Mouse (Mus musculus) liver, embryonic 15.5 days (tissue): Measurements from ENCODE around the gene Ntng1. TPM values are rescaled to one million over a fixed set of nuclear protein-coding genes. Genes with fewer than 3 reads are reported as not detected.

ENCODE experiments used
- ATAC-seq: fragments of 200-750 bp; cut with Nextera tagmentation; 2 replicates; pipeline ENCODE4 v1.8.0; 2017; ENCODE audit warnings: moderate number of reproducible peaks, mild to moderate bottlenecking, moderate library complexity; ENCODE audit not compliant: insufficient read depth
- H3K27ac ChIP-seq: fragments of 300-500 bp; sonication (generic); replicated peaks from 2 replicates; pipeline ENCODE4 v1.5.1; 2015; ENCODE audit warnings: mild to moderate bottlenecking, inconsistent platforms
- H3K27me3 ChIP-seq: fragments of 300-500 bp; sonication (generic); 2 replicates; pipeline ENCODE4 v1.6.1; 2015; ENCODE audit warnings: mild to moderate bottlenecking, inconsistent platforms
- H3K36me3 ChIP-seq: fragments of 300-500 bp; sonication (generic); replicated peaks from 2 replicates; pipeline ENCODE4 v1.6.1; 2015; ENCODE audit warnings: moderate library complexity, mild to moderate bottlenecking, inconsistent platforms
- H3K4me1 ChIP-seq: fragments of 300-500 bp; sonication (generic); replicated peaks from 2 replicates; pipeline ENCODE4 v1.6.1; 2015; ENCODE audit warnings: inconsistent platforms
- H3K4me2 ChIP-seq: fragments of 300-500 bp; sonication (generic); 2 replicates; pipeline ENCODE4 v1.6.1; 2015; ENCODE audit warnings: moderate library complexity, mild to moderate bottlenecking, inconsistent platforms
- H3K4me3 ChIP-seq: fragments of 300-500 bp; sonication (generic); replicated peaks from 2 replicates; pipeline ENCODE4 v1.5.1; 2015; ENCODE audit warnings: mild to moderate bottlenecking, inconsistent platforms
- H3K9ac ChIP-seq: fragments of 300-500 bp; sonication (generic); 2 replicates; pipeline ENCODE4 v1.6.1; 2015; ENCODE audit warnings: moderate library complexity, mild to moderate bottlenecking, inconsistent platforms
- H3K9me3 ChIP-seq: fragments of 300-500 bp; sonication (generic); replicated peaks from 2 replicates; pipeline ENCODE4 v1.6.1; 2016; ENCODE audit warnings: inconsistent platforms
- WGBS: fragments of 180-500 bp; shearing (Covaris S2); methylation state at CpG from one replicate; pipeline ENCODE4 v1.1.7; 2015; ENCODE audit warnings: mixed read lengths; ENCODE audit not compliant: insufficient replicate concordance; 5-methylcytosine and 5-hydroxymethylcytosine counted together
- polyA plus RNA-seq: library from polyadenylated mRNA; unstranded; fragments of >200 nt; fragmentation: Nextera tagmentation; extraction: Ambion mirVana; gene quantifications from 2 replicates; pipeline ENCODE4 v1.2.1, GENCODE M21; 2015

The Ntng1 gene
- polyA plus RNA-seq, 1 experiment from 2014 or later, result 0.24 TPM

- WGBS, result 61% methylated on average over 3 of the region's 3 CpGs
- H3K4me3 ChIP-seq, result no peak overlapping the region
- no peak for ATAC-seq
- H3K9me3 ChIP-seq, result no peaks in the 10 kb centered on the region
- no peak overlapping the region for H3K9ac ChIP-seq
- H3K36me3 ChIP-seq, result no peaks in the 10 kb centered on the region
- no peak overlapping the region for H3K4me2 ChIP-seq
- no peaks in the 10 kb centered on the region for H3K4me1 ChIP-seq
- no peak overlapping the region for H3K27ac ChIP-seq
- H3K27me3 ChIP-seq, result no peaks in the 10 kb centered on the region
Measured at GRCm38 (mm10) chr3:109918996-109919395, 224.8 kb downstream of the Ntng1 start.

GRCm38 (mm10) chr3:109917926-109918694 lies 225.7 kb downstream of the Ntng1 start:
- Histone ChIP-seq H3K9ac (no peak overlapping the region), H3K27me3 (no peaks in the 10 kb centered on the region), H3K36me3 (no peaks in the 10 kb centered on the region), H3K4me2 (no peak overlapping the region), H3K9me3 (no peaks in the 10 kb centered on the region), H3K27ac (no peak overlapping the region), H3K4me1 (no peaks in the 10 kb centered on the region), H3K4me3 (no peak overlapping the region)
- no peak for ATAC-seq
- 61% methylated on average over 8 of the region's 8 CpGs for WGBS

- no peak overlapping the region for H3K9ac ChIP-seq
- WGBS, result 76% methylated on average over 4 of the region's 4 CpGs
Measured at GRCm38 (mm10) chr3:109917077-109917476, 226.7 kb downstream of the Ntng1 start.

GRCm38 (mm10) chr3:109914226-109914625 lies 229.6 kb downstream of the Ntng1 start:
- Histone ChIP-seq H3K4me2 (no peak overlapping the region), H3K9me3 (no peaks in the 10 kb centered on the region), H3K27ac (no peak overlapping the region), H3K27me3 (no peaks in the 10 kb centered on the region), H3K4me3 (no peak overlapping the region), H3K36me3 (no peaks in the 10 kb centered on the region), H3K4me1 (no peaks in the 10 kb centered on the region), H3K9ac (no peak overlapping the region)
- ATAC-seq, result no peak
- WGBS, result 47% methylated on average over 5 of the region's 5 CpGs

More at GRCm38 (mm10) chr3:109917077-109917476, 226.7 kb downstream of the Ntng1 start:
- Histone ChIP-seq H3K4me3 (no peak overlapping the region), H3K9me3 (no peaks in the 10 kb centered on the region), H3K4me1 (no peaks in the 10 kb centered on the region), H3K27ac (no peak overlapping the region), H3K27me3 (no peaks in the 10 kb centered on the region), H3K4me2 (no peak overlapping the region), H3K36me3 (no peaks in the 10 kb centered on the region)
- no peak for ATAC-seq

- H3K4me3 ChIP-seq, result no peak overlapping the region
- no peaks in the 10 kb centered on the region for H3K27me3 ChIP-seq
- H3K4me1 ChIP-seq, result no peaks in the 10 kb centered on the region
- no peaks in the 10 kb centered on the region for H3K9me3 ChIP-seq
- no peak overlapping the region for H3K27ac ChIP-seq
- ATAC-seq, result no peak
- no peak overlapping the region for H3K9ac ChIP-seq
- H3K4me2 ChIP-seq, result no peak overlapping the region
- H3K36me3 ChIP-seq, result no peaks in the 10 kb centered on the region
- WGBS, result 33% methylated on average over 1 of the region's 1 CpGs
Measured at GRCm38 (mm10) chr3:109890600-109890999, 253.2 kb downstream of the Ntng1 start.

GRCm38 (mm10) chr3:109885672-109886071 lies 258.1 kb downstream of the Ntng1 start:
- no peaks in the 10 kb centered on the region for H3K9me3 ChIP-seq
- no peak overlapping the region for H3K4me3 ChIP-seq
- no peak overlapping the region for H3K4me2 ChIP-seq
- no peaks in the 10 kb centered on the region for H3K36me3 ChIP-seq
- H3K27ac ChIP-seq, result no peak overlapping the region
- H3K4me1 ChIP-seq, result no peaks in the 10 kb centered on the region
- H3K9ac ChIP-seq, result no peak overlapping the region
- WGBS, result 61% methylated on average over 4 of the region's 4 CpGs
- ATAC-seq, result no peak
- H3K27me3 ChIP-seq, result no peaks in the 10 kb centered on the region

- no peak overlapping the region for H3K9ac ChIP-seq
- H3K27me3 ChIP-seq, result no peaks in the 10 kb centered on the region
- 50% methylated on average over 4 of the region's 4 CpGs for WGBS
- H3K27ac ChIP-seq, result no peak overlapping the region
- no peaks in the 10 kb centered on the region for H3K9me3 ChIP-seq
- H3K4me1 ChIP-seq, result no peaks in the 10 kb centered on the region
- no peaks in the 10 kb centered on the region for H3K36me3 ChIP-seq
- no peak for ATAC-seq
- H3K4me3 ChIP-seq, result no peak overlapping the region
- no peak overlapping the region for H3K4me2 ChIP-seq
Measured at GRCm38 (mm10) chr3:109879061-109879460, 264.8 kb downstream of the Ntng1 start.

GRCm38 (mm10) chr3:109871986-109872385 lies 271.8 kb downstream of the Ntng1 start:
- ATAC-seq, result no peak

GRCm38 (mm10) chr3:109858276-109858675 lies 285.5 kb downstream of the Ntng1 start:
- Histone ChIP-seq H3K4me1 (no peaks in the 10 kb centered on the region), H3K4me2 (no peak overlapping the region), H3K9ac (no peak overlapping the region), H3K36me3 (no peaks in the 10 kb centered on the region), H3K4me3 (no peak overlapping the region), H3K27ac (no peak overlapping the region), H3K27me3 (no peaks in the 10 kb centered on the region), H3K9me3 (no peaks in the 10 kb centered on the region)
- no peak for ATAC-seq
- WGBS, result 70% methylated on average over 1 of the region's 1 CpGs

More at GRCm38 (mm10) chr3:109871986-109872385, 271.8 kb downstream of the Ntng1 start:
- Histone ChIP-seq H3K4me2 (no peak overlapping the region), H3K4me3 (no peak overlapping the region), H3K9me3 (no peaks in the 10 kb centered on the region), H3K36me3 (no peaks in the 10 kb centered on the region), H3K4me1 (no peaks in the 10 kb centered on the region), H3K9ac (no peak overlapping the region), H3K27ac (no peak overlapping the region), H3K27me3 (no peaks in the 10 kb centered on the region)
- 75% methylated on average over 17 of the region's 17 CpGs for WGBS

GRCm38 (mm10) chr3:109854449-109855155 lies 289.2 kb downstream of the Ntng1 start:
- Histone ChIP-seq H3K4me2 (no peak overlapping the region), H3K4me1 (no peaks in the 10 kb centered on the region), H3K27me3 (no peaks in the 10 kb centered on the region), H3K27ac (no peak overlapping the region), H3K4me3 (no peak overlapping the region), H3K36me3 (no peaks in the 10 kb centered on the region), H3K9ac (no peak overlapping the region), H3K9me3 (no peaks in the 10 kb centered on the region)
- WGBS, result 69% methylated on average over 9 of the region's 9 CpGs
- no peak for ATAC-seq

- no peaks in the 10 kb centered on the region for H3K36me3 ChIP-seq
- no peak overlapping the region for H3K4me2 ChIP-seq
- 48% methylated on average over 4 of the region's 4 CpGs for WGBS
- H3K27me3 ChIP-seq, result no peaks in the 10 kb centered on the region
- H3K4me3 ChIP-seq, result no peak overlapping the region
- no peak overlapping the region for H3K27ac ChIP-seq
- no peak overlapping the region for H3K9ac ChIP-seq
- no peaks in the 10 kb centered on the region for H3K9me3 ChIP-seq
- H3K4me1 ChIP-seq, result no peaks in the 10 kb centered on the region
- no peak for ATAC-seq
Measured at GRCm38 (mm10) chr3:109846660-109847059, 297.2 kb downstream of the Ntng1 start.
